Mouse (Mus musculus): ENCODE measurements at regions not wholly inside any gene's neighbourhood (a gene's known extent, or its start where the extent isn't known, plus 50 kb on each side); places are given as distances from the start of the nearest gene placed in this dataset.

GRCm38 (mm10) chr3:33904854-33905678 is 61.0 kb upstream of the Ccdc39 start:
- TF ChIP-seq EP300 (IDR thresholded peaks at IDR 0.05; ENCODE audit: low read depth) = no peak
- TF ChIP-seq CTCF (IDR thresholded peaks at IDR 0.05; ENCODE audit: low read depth) = no peak

Measured in liver, postnatal 0 days (tissue).